Mouse (Mus musculus): ENCODE results near the gene Adig.

- no peak for TF ChIP-seq CTCF (IDR thresholded peaks at IDR 0.05; ENCODE audit: borderline replicate concordance, insufficient read depth, low read depth, low read length)
- no peak for TF ChIP-seq POLR2A (IDR thresholded peaks at IDR 0.05; ENCODE audit: borderline replicate concordance, insufficient read depth, low read length)
These were observed 21.9 kb downstream of the Adig start for GRCm38 (mm10) chr2:158524129-158524860.

Measured in cerebellum, adult 2 months (tissue).